Mouse (Mus musculus) neural tube, embryonic 12.5 days (tissue): ENCODE results near the gene Map7. TPM values are rescaled to one million over a fixed set of nuclear protein-coding genes. Genes with fewer than 3 reads are reported as not detected.

Experiments
- ATAC-seq: fragments of 200-750 bp; cut with Nextera tagmentation; 2 replicates; pipeline ENCODE4 v1.8.0; 2017; ENCODE audit warnings: low read depth, mild to moderate bottlenecking, moderate TSS enrichment, moderate library complexity; ENCODE audit not compliant: low FRiP score
- H3K27ac ChIP-seq: fragments of 300-500 bp; sonication (generic); 2 replicates; pipeline ENCODE4 v1.5.1; 2016
- H3K27me3 ChIP-seq: fragments of 300-500 bp; sonication (generic); replicated peaks from 2 replicates; pipeline ENCODE4 v1.6.1; 2016; ENCODE audit warnings: mild to moderate bottlenecking
- H3K36me3 ChIP-seq: fragments of 300-500 bp; sonication (generic); 2 replicates; pipeline ENCODE4 v1.6.1; 2016; ENCODE audit warnings: mild to moderate bottlenecking
- H3K4me1 ChIP-seq: fragments of 300-500 bp; sonication (generic); 2 replicates; pipeline ENCODE4 v1.6.1; 2016
- H3K4me2 ChIP-seq: fragments of 300-500 bp; sonication (generic); replicated peaks from 2 replicates; pipeline ENCODE4 v1.6.1; 2016; ENCODE audit warnings: mild to moderate bottlenecking
- H3K4me3 ChIP-seq: fragments of 300-500 bp; sonication (generic); 2 replicates; pipeline ENCODE4 v1.5.1; 2016
- H3K9ac ChIP-seq: fragments of 300-500 bp; sonication (generic); 2 replicates; pipeline ENCODE4 v1.6.1; 2016; ENCODE audit warnings: mild to moderate bottlenecking
- H3K9me3 ChIP-seq: fragments of 300-500 bp; sonication (generic); 2 replicates; pipeline ENCODE4 v1.6.1; 2016; ENCODE audit warnings: mild to moderate bottlenecking
- WGBS: fragments of 180-500 bp; shearing (Covaris S2); methylation state at CpG from one replicate; pipeline ENCODE4 v1.1.7; 2016; 5-methylcytosine and 5-hydroxymethylcytosine counted together
- polyA plus RNA-seq: library from polyadenylated mRNA; unstranded; fragments of >200 nt; fragmentation: Nextera tagmentation; extraction: Ambion mirVana; gene quantifications from 2 replicates; pipeline ENCODE4 v1.2.1, GENCODE M21; 2016

Map7 gene
- polyA plus RNA-seq, 1 experiment from 2014 or later = 9.3 TPM

GRCm38 (mm10) chr10:20249091-20249490, 100.8 kb downstream of the Map7 start:
- no peaks in the 10 kb centered on the region for H3K27me3 ChIP-seq
- H3K27ac ChIP-seq = no peak overlapping the region
- H3K4me2 ChIP-seq = no peak overlapping the region
- no peak for ATAC-seq
- H3K9me3 ChIP-seq = no peaks in the 10 kb centered on the region
- no peaks in the 10 kb centered on the region for H3K4me1 ChIP-seq
- H3K4me3 ChIP-seq = no peak overlapping the region
- WGBS = 95% methylated on average over 10 of the region's 10 CpGs
- no peaks in the 10 kb centered on the region for H3K36me3 ChIP-seq
- no peak overlapping the region for H3K9ac ChIP-seq

GRCm38 (mm10) chr10:20255579-20255978, 107.3 kb downstream of the Map7 start:
- H3K27ac ChIP-seq = no peak overlapping the region
- WGBS = 91% methylated on average over 8 of the region's 8 CpGs
- no peak overlapping the region for H3K9ac ChIP-seq
- no peak overlapping the region for H3K4me2 ChIP-seq
- H3K9me3 ChIP-seq = no peaks in the 10 kb centered on the region
- no peak overlapping the region for H3K4me3 ChIP-seq
- H3K27me3 ChIP-seq = no peaks in the 10 kb centered on the region
- H3K36me3 ChIP-seq = no peaks in the 10 kb centered on the region
- H3K4me1 ChIP-seq = no peaks in the 10 kb centered on the region
- no peak for ATAC-seq

GRCm38 (mm10) chr10:20257054-20257643, 108.9 kb downstream of the Map7 start:
- H3K4me3 ChIP-seq = no peak overlapping the region
- H3K27ac ChIP-seq = no peak overlapping the region
- no peaks in the 10 kb centered on the region for H3K4me1 ChIP-seq
- H3K27me3 ChIP-seq = no peaks in the 10 kb centered on the region
- no peak overlapping the region for H3K4me2 ChIP-seq
- no peak overlapping the region for H3K9ac ChIP-seq
- ATAC-seq = no peak
- no peaks in the 10 kb centered on the region for H3K36me3 ChIP-seq
- WGBS = 92% methylated on average over 14 of the region's 14 CpGs
- H3K9me3 ChIP-seq = no peaks in the 10 kb centered on the region

- WGBS = 83% methylated on average over 15 of the region's 15 CpGs
- no peaks in the 10 kb centered on the region for H3K4me1 ChIP-seq
- H3K9me3 ChIP-seq = no peaks in the 10 kb centered on the region
- no peak overlapping the region for H3K9ac ChIP-seq
- no peak overlapping the region for H3K4me3 ChIP-seq
- H3K27me3 ChIP-seq = no peaks in the 10 kb centered on the region
- ATAC-seq = no peak
- H3K4me2 ChIP-seq = no peak overlapping the region
- H3K36me3 ChIP-seq = no peaks in the 10 kb centered on the region
- H3K27ac ChIP-seq = no peak overlapping the region
Measured at GRCm38 (mm10) chr10:20257721-20258720, 109.8 kb downstream of the Map7 start.

GRCm38 (mm10) chr10:20259476-20259875, 111.2 kb downstream of the Map7 start:
- 86% methylated on average over 2 of the region's 2 CpGs for WGBS
- no peak for ATAC-seq

GRCm38 (mm10) chr10:20262896-20263295, 114.6 kb downstream of the Map7 start:
- H3K27me3 ChIP-seq = no peaks in the 10 kb centered on the region
- H3K27ac ChIP-seq = no peak overlapping the region
- H3K4me2 ChIP-seq = no peak overlapping the region
- no peak overlapping the region for H3K4me3 ChIP-seq
- H3K9ac ChIP-seq = no peak overlapping the region
- no peaks in the 10 kb centered on the region for H3K36me3 ChIP-seq
- no peak for ATAC-seq
- WGBS = 93% methylated on average over 6 of the region's 6 CpGs
- H3K4me1 ChIP-seq = no peaks in the 10 kb centered on the region
- H3K9me3 ChIP-seq = no peaks in the 10 kb centered on the region

More at GRCm38 (mm10) chr10:20259476-20259875, 111.2 kb downstream of the Map7 start:
- H3K27me3 ChIP-seq = no peaks in the 10 kb centered on the region
- H3K9ac ChIP-seq = no peak overlapping the region
- H3K4me2 ChIP-seq = no peak overlapping the region
- H3K4me1 ChIP-seq = no peaks in the 10 kb centered on the region
- no peaks in the 10 kb centered on the region for H3K9me3 ChIP-seq
- no peak overlapping the region for H3K4me3 ChIP-seq
- no peak overlapping the region for H3K27ac ChIP-seq
- no peaks in the 10 kb centered on the region for H3K36me3 ChIP-seq

- H3K4me3 ChIP-seq = no peak overlapping the region
- H3K27me3 ChIP-seq = no peaks in the 10 kb centered on the region
- no peaks in the 10 kb centered on the region for H3K4me1 ChIP-seq
- H3K4me2 ChIP-seq = no peak overlapping the region
- no peak for ATAC-seq
- no peaks in the 10 kb centered on the region for H3K36me3 ChIP-seq
- no peaks in the 10 kb centered on the region for H3K9me3 ChIP-seq
- no peak overlapping the region for H3K9ac ChIP-seq
- H3K27ac ChIP-seq = no peak overlapping the region
- WGBS = 84% methylated on average over 7 of the region's 7 CpGs
Measured at GRCm38 (mm10) chr10:20264479-20264878, 116.2 kb downstream of the Map7 start.

- no peaks in the 10 kb centered on the region for H3K36me3 ChIP-seq
- no peaks in the 10 kb centered on the region for H3K4me1 ChIP-seq
- no peak overlapping the region for H3K4me2 ChIP-seq
- H3K27me3 ChIP-seq = no peaks in the 10 kb centered on the region
- H3K27ac ChIP-seq = no peak overlapping the region
- ATAC-seq = no peak
- no peak overlapping the region for H3K9ac ChIP-seq
- WGBS = 74% methylated on average over 10 of the region's 10 CpGs
- H3K9me3 ChIP-seq = no peaks in the 10 kb centered on the region
- H3K4me3 ChIP-seq = no peak overlapping the region
Measured at GRCm38 (mm10) chr10:20267032-20267431, 118.8 kb downstream of the Map7 start.

- WGBS = 56% methylated on average over 7 of the region's 7 CpGs
- Histone ChIP-seq H3K4me1 (no peaks in the 10 kb centered on the region), H3K9me3 (no peaks in the 10 kb centered on the region), H3K27ac (no peak overlapping the region), H3K4me3 (no peak overlapping the region), H3K4me2 (no peak overlapping the region), H3K9ac (no peak overlapping the region), H3K27me3 (no peaks in the 10 kb centered on the region; the same call in 1 of the 2 replicates), H3K36me3 (no peaks in the 10 kb centered on the region)
- ATAC-seq = no peak
Measured at GRCm38 (mm10) chr10:20268945-20269344, 120.7 kb downstream of the Map7 start.

- no peak for ATAC-seq
Measured at GRCm38 (mm10) chr10:20272380-20272779, 124.1 kb downstream of the Map7 start.

GRCm38 (mm10) chr10:20273278-20273677, 125.0 kb downstream of the Map7 start:
- Histone ChIP-seq H3K36me3 (no peaks in the 10 kb centered on the region), H3K4me2 (0 out of 2 replicates have a peak overlapping the region, but pooled peaks have one; percentile 17), H3K27me3 (no peaks in the 10 kb centered on the region; the same call in 1 of the 2 replicates), H3K27ac (no peak overlapping the region), H3K4me3 (no peak overlapping the region), H3K9me3 (no peaks in the 10 kb centered on the region), H3K9ac (no peak overlapping the region), H3K4me1 (no peaks in the 10 kb centered on the region)
- WGBS = 50% methylated on average over 15 of the region's 15 CpGs
- no peak for ATAC-seq

More at GRCm38 (mm10) chr10:20272380-20272779, 124.1 kb downstream of the Map7 start:
- Histone ChIP-seq H3K4me1 (no peaks in the 10 kb centered on the region), H3K36me3 (no peaks in the 10 kb centered on the region), H3K4me2 (no peak overlapping the region), H3K27ac (no peak overlapping the region), H3K27me3 (no peaks in the 10 kb centered on the region; the same call in 1 of the 2 replicates), H3K9me3 (no peaks in the 10 kb centered on the region), H3K9ac (no peak overlapping the region), H3K4me3 (no peak overlapping the region)
- 89% methylated on average over 5 of the region's 5 CpGs for WGBS

- H3K9me3 ChIP-seq = no peaks in the 10 kb centered on the region
- no peaks in the 10 kb centered on the region; the same call in 1 of the 2 replicates for H3K27me3 ChIP-seq
- no peak overlapping the region for H3K9ac ChIP-seq
- ATAC-seq = no peak
- H3K4me1 ChIP-seq = no peaks in the 10 kb centered on the region
- no peak overlapping the region for H3K27ac ChIP-seq
- 86% methylated on average over 9 of the region's 9 CpGs for WGBS
- no peaks in the 10 kb centered on the region for H3K36me3 ChIP-seq
- H3K4me3 ChIP-seq = no peak overlapping the region
- no peak overlapping the region for H3K4me2 ChIP-seq
Measured at GRCm38 (mm10) chr10:20274022-20274421, 125.8 kb downstream of the Map7 start.
